Mouse (Mus musculus): ENCODE data around the gene Terb2. TPM values are rescaled to one million over a fixed set of nuclear protein-coding genes. Genes with fewer than 3 reads are reported as not detected.
A peak's percentile ranks its signal among the peaks of the same experiment; 100 is the strongest.

The Terb2 gene
- polyA plus RNA-seq, 1 experiment = not detected

- Histone ChIP-seq H3K36me3 (ENCODE audit: control insufficient read depth, insufficient read depth) (no peaks in the 10 kb centered on the region), H3K79me2 (ENCODE audit: control insufficient read depth, insufficient read depth) (peaks cover 5% of the 10 kb centered on the region), H3ac (ENCODE audit: control insufficient read depth, insufficient read length) (no peak overlapping the region), H3K4me2 (ENCODE audit: low read depth) (no peak overlapping the region), H3K27me3 (ENCODE audit: control insufficient read depth, insufficient read depth, insufficient read length) (no peaks in the 10 kb centered on the region), H3K4me3 (no peak overlapping the region)
- TF ChIP-seq SRF (IDR thresholded peaks at IDR 0.05; ENCODE audit: control insufficient read depth, insufficient read length, low read depth) (no peak), MYOG (IDR thresholded peaks at IDR 0.05; ENCODE audit: control insufficient read depth in 1 of 3, insufficient read depth in 1 of 3, insufficient read length in 2 of 3, low read depth in 2 of 3) (no peak), USF1 (IDR thresholded peaks at IDR 0.05; ENCODE audit: low read depth) (no peak), TCF3 (IDR thresholded peaks at IDR 0.05; ENCODE audit: insufficient read length, low read depth) (no peak), POLR2AphosphoS2 (IDR thresholded peaks at IDR 0.05; ENCODE audit: insufficient read length, low read depth) (no peak), MAX (IDR thresholded peaks at IDR 0.05; ENCODE audit: low read depth) (no peak), TCF12 (IDR thresholded peaks at IDR 0.05; ENCODE audit: insufficient read depth, poor library complexity, severe bottlenecking) (no peak), MYOD1 (IDR thresholded peaks at IDR 0.05; ENCODE audit: control insufficient read depth in 1 of 3, insufficient read length in 2 of 3, low read depth in 2 of 3) (no peak), POLR2A (IDR thresholded peaks at IDR 0.05; ENCODE audit: insufficient read length, low read depth) (no peak), E2F4 (IDR thresholded peaks at IDR 0.05; ENCODE audit: insufficient read depth) (no peak), REST (IDR thresholded peaks at IDR 0.05; ENCODE audit: insufficient read depth, insufficient read length) (no peak), CEBPB (IDR thresholded peaks at IDR 0.05; ENCODE audit: insufficient read depth, poor library complexity, severe bottlenecking) (no peak)
Measured at GRCm38 (mm10) chr2:122143111-122143510, 43.0 kb upstream of the Terb2 start.

- H3ac ChIP-seq (ENCODE audit: control insufficient read depth, insufficient read length) = no peak overlapping the region
- no peaks in the 10 kb centered on the region for H3K36me3 ChIP-seq (ENCODE audit: control insufficient read depth, insufficient read depth)
- H3K79me2 ChIP-seq (ENCODE audit: control insufficient read depth, insufficient read depth) = peaks cover 31% of the 10 kb centered on the region
- H3K27me3 ChIP-seq (ENCODE audit: control insufficient read depth, insufficient read depth, insufficient read length) = no peaks in the 10 kb centered on the region
- no peak for TF ChIP-seq MYOG (IDR thresholded peaks at IDR 0.05; ENCODE audit: control insufficient read depth in 1 of 3, insufficient read depth in 1 of 3, insufficient read length in 2 of 3, low read depth in 2 of 3)
- no peak for TF ChIP-seq POLR2A (IDR thresholded peaks at IDR 0.05; ENCODE audit: insufficient read length, low read depth)
- no peak for TF ChIP-seq POLR2AphosphoS2 (IDR thresholded peaks at IDR 0.05; ENCODE audit: insufficient read length, low read depth)
- TF ChIP-seq USF1 (IDR thresholded peaks at IDR 0.05; ENCODE audit: low read depth) = no peak
- H3K4me3 ChIP-seq = no peak overlapping the region
- peak overlapping the region; percentile 34 for H3K4me2 ChIP-seq (ENCODE audit: low read depth)
Measured at GRCm38 (mm10) chr2:122145756-122146155, 40.3 kb upstream of the Terb2 start.

GRCm38 (mm10) chr2:122146687-122147086 is 39.4 kb upstream of the Terb2 start:
- H3K27me3 ChIP-seq (ENCODE audit: control insufficient read depth, insufficient read depth, insufficient read length) = no peaks in the 10 kb centered on the region
- peak overlapping the region; percentile 80 for H3K4me2 ChIP-seq (ENCODE audit: low read depth)
- H3K79me2 ChIP-seq (ENCODE audit: control insufficient read depth, insufficient read depth) = peaks cover 39% of the 10 kb centered on the region
- peak overlapping the region; percentile 91 for H3K4me3 ChIP-seq
- no peak overlapping the region for H3ac ChIP-seq (ENCODE audit: control insufficient read depth, insufficient read length)
- TF ChIP-seq USF1 (IDR thresholded peaks at IDR 0.05; ENCODE audit: low read depth) (no peak), MYOG (IDR thresholded peaks at IDR 0.05; ENCODE audit: control insufficient read depth in 1 of 3, insufficient read depth in 1 of 3, insufficient read length in 2 of 3, low read depth in 2 of 3) (no peak), REST (IDR thresholded peaks at IDR 0.05; ENCODE audit: insufficient read depth, insufficient read length) (no peak), E2F4 (IDR thresholded peaks at IDR 0.05; ENCODE audit: insufficient read depth) (no peak), SRF (IDR thresholded peaks at IDR 0.05; ENCODE audit: control insufficient read depth, insufficient read length, low read depth) (no peak), TCF3 (IDR thresholded peaks at IDR 0.05; ENCODE audit: insufficient read length, low read depth) (no peak), MYOD1 (IDR thresholded peaks at IDR 0.05; ENCODE audit: control insufficient read depth in 1 of 3, insufficient read length in 2 of 3, low read depth in 2 of 3) (no peak), CEBPB (IDR thresholded peaks at IDR 0.05; ENCODE audit: insufficient read depth, poor library complexity, severe bottlenecking) (no peak), POLR2A (IDR thresholded peaks at IDR 0.05; ENCODE audit: insufficient read length, low read depth) (no peak), MAX (IDR thresholded peaks at IDR 0.05; ENCODE audit: low read depth) (no peak), POLR2AphosphoS2 (IDR thresholded peaks at IDR 0.05; ENCODE audit: insufficient read length, low read depth) (no peak), TCF12 (IDR thresholded peaks at IDR 0.05; ENCODE audit: insufficient read depth, poor library complexity, severe bottlenecking) (no peak)
- H3K36me3 ChIP-seq (ENCODE audit: control insufficient read depth, insufficient read depth) = peaks cover 5% of the 10 kb centered on the region

DNA sequence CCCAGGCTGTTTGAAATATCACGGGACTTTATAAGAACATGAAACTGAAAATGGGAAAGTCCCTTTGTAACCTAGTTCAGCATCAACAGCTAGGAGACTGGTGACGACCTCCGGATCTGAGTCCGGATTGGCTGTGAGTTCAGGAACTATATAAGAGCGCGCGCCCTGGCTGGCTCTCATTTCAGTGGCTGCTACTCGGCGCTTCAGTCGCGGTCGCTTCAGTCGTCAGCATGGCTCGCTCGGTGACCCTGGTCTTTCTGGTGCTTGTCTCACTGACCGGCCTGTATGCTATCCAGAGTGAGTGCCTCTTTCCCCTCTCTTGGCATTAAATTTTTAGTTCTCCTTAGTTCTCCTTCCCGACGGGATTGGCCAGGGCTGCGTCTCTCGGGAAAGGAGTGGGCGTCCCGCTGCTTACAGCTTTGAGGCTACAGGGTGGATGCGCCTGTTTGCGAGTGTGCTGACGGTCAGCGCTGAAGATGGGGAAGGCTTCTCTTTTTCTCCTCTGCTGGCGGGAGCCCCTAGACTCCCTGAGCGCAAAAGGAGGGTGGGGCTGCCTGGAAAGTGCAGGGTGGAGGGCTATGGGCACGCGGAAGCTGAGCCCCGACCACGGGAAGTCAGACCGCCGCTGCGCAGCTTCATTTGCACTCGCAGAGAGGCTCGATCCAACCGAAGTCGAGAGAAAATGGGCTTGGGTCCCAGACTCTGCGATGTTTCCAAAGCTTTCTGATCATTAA is 38.4 kb upstream of the Terb2 start, which contains the start of gene B2m:
Gene B2m, plus strand, starts transcription at position 179 of the 734 bp plus-strand sequence.
- Histone ChIP-seq H3K4me2 (ENCODE audit: low read depth) (peak within 1 kb of the TSS; percentile 93), H3K27me3 (ENCODE audit: control insufficient read depth, insufficient read depth, insufficient read length) (no peaks in the 10 kb centered on the region), H3K36me3 (ENCODE audit: control insufficient read depth, insufficient read depth) (peaks cover 11% of the 10 kb centered on the region), H3ac (ENCODE audit: control insufficient read depth, insufficient read length) (peak within 1 kb of the TSS; percentile 93), H3K4me3 (peak within 1 kb of the TSS; percentile 91), H3K79me2 (ENCODE audit: control insufficient read depth, insufficient read depth) (peaks cover 39% of the 10 kb centered on the region)
- no peak for TF ChIP-seq USF1 (IDR thresholded peaks at IDR 0.05; ENCODE audit: low read depth)
- peak; percentile 98 for TF ChIP-seq POLR2A (IDR thresholded peaks at IDR 0.05; ENCODE audit: insufficient read length, low read depth)
- TF ChIP-seq POLR2AphosphoS2 (IDR thresholded peaks at IDR 0.05; ENCODE audit: insufficient read length, low read depth) = peak; percentile 100
- TF ChIP-seq TCF12 (IDR thresholded peaks at IDR 0.05; ENCODE audit: insufficient read depth, poor library complexity, severe bottlenecking) = no peak
- peak; percentile 3 for TF ChIP-seq REST (IDR thresholded peaks at IDR 0.05; ENCODE audit: insufficient read depth, insufficient read length)
- TF ChIP-seq TCF3 (IDR thresholded peaks at IDR 0.05; ENCODE audit: insufficient read length, low read depth) = no peak

Data from myocyte (in vitro differentiated cells).